Mouse (Mus musculus) 3134 (cell line): ENCODE data around the gene Muc1.

Source experiments
- DNase-seq: peaks from one replicate; pipeline ENCODE4 v3.0.0-alpha.2; 2011; ENCODE audit warnings: low spot score; ENCODE audit not compliant: insufficient read length; ENCODE audit errors: extremely low read depth

The Muc1 gene

GRCm38 (mm10) chr3:89262417-89262816 is 33.6 kb downstream of the Muc1 start:
- no peak for DNase-seq

GRCm38 (mm10) chr3:89266439-89266893 is 37.6 kb downstream of the Muc1 start:
- DNase-seq = peak; percentile 72

- no peak for DNase-seq
Observed at GRCm38 (mm10) chr3:89268916-89269315, 40.1 kb downstream of the Muc1 start.

GRCm38 (mm10) chr3:89270051-89270755 is 41.3 kb downstream of the Muc1 start, which contains the start of gene Slc50a1:
Gene Slc50a1 (minus strand): TSS chr3:89270570.
- DNase-seq = peak; percentile 89

GRCm38 (mm10) chr3:89270891-89271290 is 42.0 kb downstream of the Muc1 start:
- peak; percentile 90 for DNase-seq

GRCm38 (mm10) chr3:89271760-89272159 is 42.9 kb downstream of the Muc1 start:
- DNase-seq = peak; percentile 47

- no peak for DNase-seq
Observed at GRCm38 (mm10) chr3:89276061-89276460, 47.2 kb downstream of the Muc1 start.

GRCm38 (mm10) chr3:89277281-89278021 is 48.6 kb downstream of the Muc1 start:
- DNase-seq = peak; percentile 77

- DNase-seq = peak; percentile 54
Observed at GRCm38 (mm10) chr3:89278107-89278506, 49.2 kb downstream of the Muc1 start.

- DNase-seq = no peak
Observed at GRCm38 (mm10) chr3:89278643-89279042, 49.8 kb downstream of the Muc1 start.

GRCm38 (mm10) chr3:89279153-89279890 is 50.5 kb downstream of the Muc1 start:
- peak; percentile 94 for DNase-seq

- DNase-seq = no peak
Observed at GRCm38 (mm10) chr3:89280050-89280605, 51.3 kb downstream of the Muc1 start.

- peak; percentile 74 for DNase-seq
Observed at GRCm38 (mm10) chr3:89280606-89281511, 52.0 kb downstream of the Muc1 start, which contains the start of gene Efna1. Gene Efna1 (minus strand): TSS chr3:89281142.

- peak; percentile 73 for DNase-seq
Observed at GRCm38 (mm10) chr3:89281579-89282290, 52.9 kb downstream of the Muc1 start.

- DNase-seq = no peak
Observed at GRCm38 (mm10) chr3:89282291-89282643, 53.4 kb downstream of the Muc1 start.
